Mouse (Mus musculus) urinary bladder, postnatal 4 days (tissue): Measurements from ENCODE around the gene Zbtb8b.
"Not testable (repeated sequence)": the region's sequence is repeated elsewhere in the genome, so short reads cannot be mapped to it uniquely, and the experiment has no call there.

ENCODE experiments used
- DNase-seq, 2 experiments: peaks; one replicate each; pipeline ENCODE4 v3.0.0; 2021 to 2022; ENCODE audit warnings: low spot score in 2 of 2

The Zbtb8b gene

GRCm38 (mm10) chr4:129416478-129416877 lies 24.2 kb downstream of the Zbtb8b start:
- no peak for DNase-seq

GRCm38 (mm10) chr4:129415892-129416291 lies 24.8 kb downstream of the Zbtb8b start:
- DNase-seq: no peak

- DNase-seq: no peak
Observed at GRCm38 (mm10) chr4:129410991-129411390, 29.7 kb downstream of the Zbtb8b start.

DNA sequence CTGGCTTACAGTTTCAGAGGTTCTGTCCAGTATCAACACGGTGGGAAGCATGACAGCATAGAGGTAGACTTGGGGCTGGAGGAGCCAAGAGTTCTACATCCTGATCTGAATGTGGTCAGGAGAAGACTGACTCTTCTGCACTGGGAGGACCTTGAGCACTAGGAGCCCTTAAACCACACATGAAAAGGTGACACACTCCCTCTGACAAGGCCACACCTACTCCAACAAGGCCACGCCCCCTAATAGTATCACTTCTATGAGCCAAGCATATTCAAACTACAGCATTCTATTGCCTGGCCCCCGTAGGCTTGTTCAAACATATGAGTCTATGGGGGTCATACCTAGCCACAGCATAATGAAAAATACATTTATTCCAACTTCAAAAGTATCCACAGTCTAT lies 30.1 kb downstream of the Zbtb8b start:
- not testable (repeated sequence) for DNase-seq

GRCm38 (mm10) chr4:129406447-129406846 lies 34.2 kb downstream of the Zbtb8b start:
- peak; percentile 80 to 83 for DNase-seq

- no peak for DNase-seq
Observed at GRCm38 (mm10) chr4:129399813-129400212, 40.8 kb downstream of the Zbtb8b start.

DNA sequence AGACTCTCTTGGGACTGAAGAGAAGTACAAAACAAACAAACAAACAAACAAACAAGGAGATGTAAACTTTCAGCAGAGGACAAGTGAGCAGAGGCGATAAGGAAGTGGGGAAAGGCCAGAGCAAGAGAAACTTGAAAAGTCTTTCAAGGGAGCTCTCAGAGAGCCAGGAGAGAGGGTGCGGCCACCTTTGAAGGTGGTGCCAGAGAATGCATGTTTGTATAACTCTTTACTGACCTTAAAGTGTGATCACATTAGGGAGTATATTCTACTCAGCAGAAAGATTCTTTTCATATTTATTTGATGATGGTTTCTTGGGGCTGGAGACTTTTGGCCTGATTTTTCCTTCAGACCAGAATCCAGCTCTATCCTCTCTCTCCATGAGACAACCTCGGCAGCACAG lies 43.7 kb downstream of the Zbtb8b start:
- no peak for DNase-seq

- DNase-seq: no peak
Observed at GRCm38 (mm10) chr4:129394089-129394870, 46.4 kb downstream of the Zbtb8b start.

GRCm38 (mm10) chr4:129390936-129391557 lies 49.6 kb downstream of the Zbtb8b start:
- DNase-seq: no peak

- DNase-seq: no peak
Observed at GRCm38 (mm10) chr4:129390216-129390743, 50.4 kb downstream of the Zbtb8b start.

DNA sequence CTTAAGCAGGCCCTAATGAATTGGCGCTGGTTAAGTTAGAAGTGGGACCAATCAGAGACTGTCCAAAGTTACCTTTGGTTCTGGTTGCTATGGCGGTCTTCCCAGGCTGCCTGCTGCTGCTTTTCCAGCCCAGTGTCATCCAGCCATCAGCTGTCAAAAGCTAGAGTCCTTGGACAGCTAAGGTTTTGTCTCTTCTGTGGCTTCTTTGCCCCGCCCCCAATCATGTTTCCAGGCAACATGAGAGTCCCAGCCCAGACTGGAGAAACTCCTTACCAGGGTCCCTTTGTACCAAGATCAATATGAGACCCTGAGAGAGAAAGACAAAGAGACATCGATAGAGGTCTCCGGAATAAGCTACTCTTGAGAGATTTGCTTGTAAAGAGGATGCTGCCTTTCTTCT lies 52.2 kb downstream of the Zbtb8b start:
- DNase-seq: no peak

DNA sequence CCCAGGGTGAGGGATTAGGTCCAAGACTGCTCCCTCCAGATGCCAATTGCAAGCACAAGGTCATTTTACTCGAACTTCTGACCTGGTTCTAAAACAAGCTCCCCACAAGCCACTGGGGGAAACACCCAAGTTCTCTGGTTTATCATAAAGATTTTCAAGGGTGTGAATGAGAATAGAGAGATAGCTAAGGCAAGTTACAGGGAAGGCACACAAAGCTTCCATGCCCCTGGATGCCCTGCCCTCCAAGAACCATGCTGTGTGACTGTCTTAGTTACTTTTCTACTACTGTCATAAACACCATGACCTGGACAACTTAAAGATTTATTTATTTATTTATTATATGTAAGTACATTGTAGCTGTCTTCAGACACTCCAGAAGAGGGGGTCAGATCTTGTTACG lies 53.7 kb downstream of the Zbtb8b start:
- no peak for DNase-seq

GRCm38 (mm10) chr4:129386269-129386946 lies 54.2 kb downstream of the Zbtb8b start:
- DNase-seq: no peak

GRCm38 (mm10) chr4:129385685-129386084 lies 55.0 kb downstream of the Zbtb8b start:
- no peak for DNase-seq

GRCm38 (mm10) chr4:129384440-129384839 lies 56.2 kb downstream of the Zbtb8b start:
- DNase-seq: peak in 1 of 2 experiments; percentile 49

- DNase-seq: no peak
Observed at GRCm38 (mm10) chr4:129383586-129383985, 57.1 kb downstream of the Zbtb8b start.

GRCm38 (mm10) chr4:129382488-129382887 lies 58.2 kb downstream of the Zbtb8b start:
- no peak for DNase-seq

DNA sequence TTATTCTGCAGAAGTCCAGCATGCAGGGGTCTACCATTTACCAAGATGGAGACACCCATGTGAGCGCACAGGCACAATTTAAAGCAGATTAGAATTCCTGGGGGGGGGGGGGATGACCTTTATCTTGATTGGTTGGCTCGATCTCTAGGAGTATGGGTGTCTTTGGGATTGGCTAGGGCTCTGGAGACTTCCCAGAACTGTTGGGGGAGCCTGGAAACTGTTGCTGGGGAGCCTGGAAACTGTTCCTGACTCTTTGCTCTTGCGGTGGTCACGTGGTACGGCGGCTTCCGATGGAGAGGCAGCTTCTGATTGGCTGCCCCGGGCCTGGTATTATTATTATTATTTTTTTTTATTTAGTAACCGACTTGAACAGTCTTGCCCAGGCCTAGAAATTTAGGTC lies 58.6 kb downstream of the Zbtb8b start:
- DNase-seq: no peak

- no peak for DNase-seq
Observed at GRCm38 (mm10) chr4:129381148-129381547, 59.5 kb downstream of the Zbtb8b start.

GRCm38 (mm10) chr4:129379805-129380204 lies 60.8 kb downstream of the Zbtb8b start:
- DNase-seq: no peak

DNA sequence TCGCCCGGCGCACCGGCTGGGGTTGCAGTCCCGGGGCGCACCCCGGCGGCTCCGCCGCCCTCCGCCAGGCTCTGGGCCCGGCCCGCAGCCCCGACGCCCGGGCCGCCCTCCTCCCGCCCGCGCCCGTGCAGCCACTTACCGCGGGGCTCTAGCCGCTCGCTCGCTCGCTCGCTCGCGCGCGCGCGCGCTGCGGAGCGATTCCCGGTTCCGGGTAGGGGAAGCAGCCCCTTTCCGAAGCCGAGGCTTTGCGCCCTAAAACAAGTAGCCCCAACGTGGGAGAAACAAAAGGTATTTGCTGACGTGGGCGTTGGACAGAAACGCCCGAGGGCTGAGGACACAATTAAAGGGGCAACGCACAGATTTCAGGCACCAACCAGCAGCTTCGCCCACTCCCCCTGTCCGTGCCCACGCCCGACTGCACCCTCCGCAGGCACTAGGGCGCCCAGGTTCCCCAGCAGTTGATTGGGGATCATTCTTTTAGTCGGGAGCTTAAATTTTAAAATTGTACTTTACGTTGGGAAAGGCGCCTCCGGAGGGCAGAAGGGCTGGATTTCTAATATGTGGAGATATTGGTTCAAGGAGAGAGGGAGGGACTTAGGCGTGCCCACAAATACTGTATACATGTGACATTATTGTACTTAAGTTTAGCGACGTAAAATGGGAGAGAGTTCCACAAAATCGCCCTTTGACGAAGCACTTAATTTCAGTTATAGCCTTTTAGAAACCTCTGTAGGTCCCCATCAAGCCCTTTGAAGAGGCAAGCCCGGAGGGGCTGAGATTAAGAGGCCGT lies 62.9 kb downstream of the Zbtb8b start, which contains the start of gene Zbtb8a:
Gene Zbtb8a (minus strand): TSS at position 516 of the 790 bp plus-strand sequence.
- peak in 1 of 2 experiments; percentile 39 for DNase-seq
